Mouse (Mus musculus) small intestine, adult 2 months (tissue): ENCODE data around the gene Spef2.

Source experiments
- CTCF ChIP-seq: fragments of 200-500 bp; IDR thresholded peaks from 2 replicates; pipeline ENCODE4 v1.5.1; 2012; ENCODE audit warnings: low read depth, mild to moderate bottlenecking, control low read depth, inconsistent platforms, low read length, moderate library complexity, mixed read lengths; ENCODE audit not compliant: insufficient replicate concordance, insufficient read length; ENCODE audit errors: extremely low read depth
- POLR2A ChIP-seq: fragments of 200-500 bp; IDR thresholded peaks from 2 replicates; pipeline ENCODE4 v1.6.1; 2012; ENCODE audit warnings: low read depth, mild to moderate bottlenecking, control low read depth, inconsistent platforms, low read length, moderate library complexity

DNA sequence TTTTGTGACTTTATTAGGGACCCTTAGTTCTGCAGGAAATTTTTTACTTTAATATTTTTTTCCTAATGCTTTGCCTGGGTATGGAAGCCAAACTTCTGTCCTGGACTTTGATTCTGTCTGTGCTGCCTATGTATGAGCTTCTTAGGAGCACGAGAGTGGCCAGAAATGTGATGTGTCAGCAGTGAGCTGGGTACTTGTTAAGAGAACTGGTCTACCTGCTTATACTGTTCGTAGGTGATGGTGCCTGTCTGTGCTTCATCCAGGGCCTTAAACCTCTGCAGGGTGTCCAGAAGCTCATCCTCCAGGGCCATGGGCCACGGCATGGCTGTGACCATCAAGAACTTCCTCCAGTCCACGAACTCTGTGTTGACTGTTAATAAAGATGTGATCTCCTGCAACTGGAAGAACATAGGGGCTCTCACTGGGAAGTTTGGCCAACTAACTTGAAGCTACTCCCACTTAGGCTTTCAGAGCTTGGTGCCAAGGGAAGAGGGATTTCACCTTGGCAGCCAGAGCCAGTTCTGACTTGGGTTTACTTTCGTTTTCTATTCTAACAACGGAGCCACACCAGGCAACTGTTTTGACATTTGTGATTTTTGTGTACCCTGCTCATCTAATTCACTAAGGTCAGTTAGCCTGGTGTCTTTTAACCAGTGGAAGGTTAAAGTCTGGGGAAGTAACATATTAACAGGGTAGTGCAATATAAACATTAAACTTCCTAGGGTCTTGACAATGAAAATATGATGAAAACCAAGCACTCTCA is 152.2 kb downstream of the Spef2 start:
- TF ChIP-seq CTCF (no peak), POLR2A (no peak)
